Mouse (Mus musculus): ENCODE data around the gene Fmn2. TPM values are rescaled to one million over a fixed set of nuclear protein-coding genes. Genes with fewer than 3 reads are reported as not detected.

Gene Fmn2
- total RNA-seq (2022): 1 to 10 TPM; 5.9 to 6.7 (median 6.5) TPM

DNA sequence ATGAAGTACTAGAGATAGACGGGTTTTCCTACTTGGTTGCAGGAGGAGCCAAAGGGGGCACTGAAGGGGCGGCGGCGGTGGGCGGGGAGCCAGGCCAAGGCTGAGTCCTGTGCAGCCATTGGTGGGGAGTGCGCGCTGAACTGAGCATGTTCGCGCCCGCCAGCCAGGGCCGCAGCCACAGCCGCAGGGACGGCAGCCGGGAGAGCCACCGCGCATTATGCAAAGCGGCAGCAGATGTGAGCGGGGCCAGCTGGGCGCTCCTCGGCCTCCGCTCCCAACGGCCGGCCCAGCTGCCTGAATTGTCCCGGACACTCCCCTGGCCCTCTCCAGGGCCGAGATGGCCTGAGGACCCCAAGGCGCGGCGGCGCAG lies at the start of gene Fmn2:
Fmn2 (plus strand) TSS at position 165 of the 370 bp plus-strand sequence.
- peak; percentile 34 for DNase-seq

DNA sequence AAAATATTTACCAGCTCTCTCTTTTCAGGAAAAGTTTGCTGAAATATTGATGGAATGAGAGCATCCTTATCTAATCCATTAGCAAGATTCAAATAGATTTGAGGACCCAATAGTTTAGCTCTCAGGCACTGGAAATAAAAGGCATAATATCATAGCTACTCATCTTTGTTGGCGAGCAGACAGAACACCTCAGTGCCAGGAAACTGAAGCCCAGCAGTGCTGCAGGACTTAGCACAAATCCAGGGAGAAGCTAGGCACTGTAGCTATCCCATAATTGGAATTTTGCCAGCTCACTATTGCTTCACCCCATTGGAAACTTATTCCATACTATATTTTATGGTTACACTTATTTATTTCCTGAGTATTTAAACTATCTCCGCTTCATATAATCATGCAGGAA lies 46.5 kb upstream of the Fmn2 start:
- no peak for DNase-seq

DNA sequence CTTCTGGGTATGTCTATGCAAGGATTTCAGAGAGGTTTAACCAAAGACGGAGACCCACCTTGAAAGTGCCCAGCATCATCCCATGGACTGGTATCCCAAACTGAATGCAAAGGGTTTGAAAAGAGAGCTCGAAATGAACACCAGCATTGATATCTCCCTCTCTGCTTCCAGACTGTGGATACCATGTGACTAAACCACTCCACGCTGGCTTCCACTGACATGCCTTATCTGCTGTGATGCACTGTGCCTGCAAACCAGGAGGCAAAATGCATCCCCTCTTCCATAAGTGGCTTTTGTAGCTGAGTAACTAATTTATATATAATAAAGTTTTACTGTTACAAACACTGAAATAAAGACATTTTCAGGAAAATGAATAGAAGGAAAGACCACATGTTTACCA lies 36.2 kb upstream of the Fmn2 start:
- no peak for DNase-seq

DNA sequence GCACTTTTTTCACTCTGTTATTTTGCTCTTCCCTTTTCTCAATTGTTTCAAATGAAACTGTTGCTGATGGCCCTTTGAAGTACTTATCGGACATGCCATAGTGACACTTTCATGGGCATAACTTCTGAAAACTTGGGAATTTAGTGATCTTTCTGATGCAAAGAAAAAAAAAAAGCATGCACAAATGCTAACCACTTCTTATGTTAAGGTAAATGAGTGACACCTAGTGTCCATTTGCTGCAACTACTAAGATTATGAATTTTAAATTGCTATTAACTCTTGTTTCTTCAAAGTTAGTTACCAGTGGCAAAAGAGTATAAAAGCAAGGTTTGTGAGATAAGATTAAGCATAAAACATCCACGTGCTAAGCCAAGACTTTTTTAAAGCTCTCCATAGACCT lies 35.4 kb upstream of the Fmn2 start:
- no peak for DNase-seq

DNA sequence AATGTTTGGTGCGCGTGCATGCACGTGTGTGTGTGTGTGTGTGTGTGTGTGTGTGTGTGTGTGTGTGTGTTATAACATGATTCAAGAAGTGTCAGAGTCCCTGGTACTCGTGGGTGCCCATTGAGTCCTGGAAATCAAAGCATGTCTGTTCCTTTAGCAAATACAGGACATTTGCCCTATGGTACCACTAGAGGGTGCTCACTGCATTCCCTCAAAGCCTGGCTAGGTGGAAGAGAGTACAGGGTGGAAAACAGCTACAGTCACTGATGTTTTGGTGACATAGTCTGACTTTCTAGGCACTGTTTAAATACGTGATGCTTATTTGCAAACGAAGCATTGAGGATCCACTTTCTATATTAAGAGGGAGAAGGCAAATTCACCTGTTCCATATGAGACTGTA lies 31.9 kb upstream of the Fmn2 start:
- no peak for DNase-seq

DNA sequence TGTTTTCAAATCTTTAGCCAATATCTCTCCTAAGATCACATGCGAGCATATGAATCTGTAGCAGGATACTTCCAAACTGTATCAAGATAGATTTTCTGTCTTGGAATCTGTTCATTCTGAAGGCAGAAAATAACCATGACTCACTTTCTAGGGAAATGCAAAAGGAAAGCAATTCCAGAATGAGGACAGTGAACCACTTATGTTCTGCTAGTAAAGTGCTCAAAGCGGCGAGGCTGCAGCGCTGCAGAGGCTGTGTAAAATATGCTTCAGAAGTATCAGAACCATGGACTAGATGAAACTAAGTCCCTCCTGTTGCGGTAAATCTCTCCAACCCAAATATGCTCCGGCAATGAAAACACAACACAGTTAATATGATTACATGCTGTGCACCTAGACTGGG lies 19.1 kb upstream of the Fmn2 start:
- DNase-seq: no peak

DNA sequence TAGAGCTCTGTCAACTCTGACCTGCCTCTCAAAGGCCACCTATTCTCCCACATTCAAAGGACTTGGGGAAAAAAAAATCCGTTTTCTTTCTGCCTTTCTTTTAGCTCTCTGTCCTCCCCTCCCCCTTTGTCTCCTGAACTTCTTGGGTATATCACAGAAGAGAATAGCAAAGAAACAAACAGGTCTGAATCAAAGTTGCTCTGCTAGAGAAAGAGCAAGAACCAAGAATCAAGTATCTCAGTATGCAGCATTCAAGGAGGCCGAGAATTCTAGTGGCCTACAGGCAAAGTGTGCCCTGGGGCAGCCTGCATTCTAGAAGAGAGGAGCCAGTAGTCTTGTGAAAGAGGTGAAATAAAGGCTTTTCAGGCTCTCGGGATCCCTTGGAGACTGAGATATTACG lies 1.6 kb upstream of the Fmn2 start:
- DNase-seq: no peak

DNA sequence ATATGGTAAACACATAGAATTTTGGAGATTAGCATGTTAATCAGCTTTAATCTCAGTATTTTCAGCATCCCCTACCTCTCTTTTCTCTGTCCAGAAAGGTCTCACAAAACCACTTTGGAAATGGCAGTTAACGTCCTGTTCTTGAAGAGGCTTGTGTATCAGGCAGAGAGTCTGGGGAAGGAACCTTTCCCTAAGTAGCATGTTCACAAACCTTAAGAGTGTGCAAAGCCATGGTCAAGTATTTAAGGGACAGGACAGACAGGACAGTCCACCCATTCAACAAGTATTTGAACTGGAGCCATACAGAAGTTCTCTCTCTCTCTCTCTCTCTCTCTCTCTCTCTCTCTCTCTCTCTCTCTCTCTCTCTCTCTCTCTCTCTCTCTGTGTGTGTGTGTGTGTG lies 614 bp upstream of the Fmn2 start:
- DNase-seq: no peak

DNA sequence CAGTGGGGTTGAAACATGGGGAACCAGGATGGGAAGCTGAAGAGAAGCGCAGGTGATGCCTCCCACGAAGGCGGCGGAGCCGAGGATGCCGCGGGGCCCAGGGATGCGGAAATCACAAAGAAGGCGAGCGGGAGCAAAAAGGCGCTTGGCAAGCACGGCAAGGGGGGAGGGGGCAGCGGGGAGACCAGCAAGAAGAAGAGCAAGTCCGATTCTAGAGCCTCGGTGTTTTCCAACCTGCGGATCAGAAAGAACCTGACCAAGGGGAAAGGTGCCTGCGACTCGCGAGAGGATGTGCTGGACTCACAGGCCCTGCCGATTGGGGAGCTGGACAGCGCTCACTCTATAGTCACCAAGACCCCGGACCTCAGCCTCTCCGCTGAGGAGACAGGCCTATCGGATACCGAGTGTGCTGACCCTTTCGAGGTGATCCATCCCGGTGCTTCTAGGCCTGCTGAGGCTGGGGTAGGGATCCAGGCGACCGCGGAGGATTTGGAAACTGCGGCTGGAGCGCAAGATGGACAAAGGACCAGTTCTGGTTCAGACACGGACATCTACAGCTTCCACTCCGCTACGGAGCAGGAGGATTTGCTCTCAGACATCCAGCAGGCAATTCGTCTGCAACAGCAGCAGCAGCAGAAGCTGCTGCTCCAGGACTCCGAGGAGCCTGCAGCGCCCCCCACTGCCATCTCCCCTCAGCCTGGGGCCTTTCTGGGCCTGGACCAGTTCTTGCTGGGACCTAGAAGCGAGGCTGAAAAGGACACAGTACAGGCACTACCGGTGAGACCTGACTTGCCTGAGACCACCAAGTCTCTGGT lies 613 bp downstream of the Fmn2 start:
- no peak for DNase-seq

DNA sequence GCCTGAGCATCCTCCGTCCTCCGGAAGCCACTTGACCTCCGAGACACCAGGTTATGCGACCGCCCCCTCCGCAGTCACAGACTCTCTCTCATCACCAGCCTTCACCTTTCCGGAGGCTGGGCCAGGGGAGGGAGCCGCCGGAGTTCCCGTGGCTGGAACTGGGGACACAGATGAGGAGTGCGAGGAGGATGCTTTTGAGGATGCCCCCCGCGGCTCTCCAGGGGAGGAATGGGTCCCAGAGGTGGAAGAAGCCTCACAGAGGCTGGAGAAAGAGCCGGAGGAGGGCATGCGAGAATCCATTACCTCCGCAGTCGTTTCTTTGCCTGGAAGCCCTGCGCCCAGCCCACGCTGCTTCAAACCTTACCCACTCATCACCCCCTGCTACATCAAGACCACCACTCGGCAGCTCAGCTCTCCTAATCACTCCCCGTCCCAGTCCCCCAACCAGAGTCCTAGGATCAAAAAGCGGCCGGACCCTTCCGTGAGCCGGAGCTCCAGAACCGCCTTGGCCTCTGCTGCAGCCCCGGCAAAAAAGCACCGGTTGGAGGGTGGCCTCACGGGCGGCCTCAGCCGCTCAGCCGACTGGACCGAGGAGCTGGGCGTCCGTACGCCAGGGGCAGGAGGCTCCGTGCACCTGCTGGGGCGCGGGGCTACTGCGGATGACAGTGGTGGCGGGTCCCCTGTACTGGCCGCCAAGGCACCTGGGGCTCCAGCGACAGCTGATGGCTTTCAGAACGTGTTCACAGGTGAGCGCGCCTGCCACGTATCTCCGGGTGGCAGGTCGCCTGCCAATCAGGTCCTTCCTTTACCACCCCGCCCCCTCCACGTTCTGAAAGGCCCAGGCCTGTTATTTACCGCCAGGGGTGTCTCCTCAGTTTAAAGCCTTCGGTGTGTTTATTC lies 1.5 kb downstream of the Fmn2 start:
- no peak for DNase-seq

DNA sequence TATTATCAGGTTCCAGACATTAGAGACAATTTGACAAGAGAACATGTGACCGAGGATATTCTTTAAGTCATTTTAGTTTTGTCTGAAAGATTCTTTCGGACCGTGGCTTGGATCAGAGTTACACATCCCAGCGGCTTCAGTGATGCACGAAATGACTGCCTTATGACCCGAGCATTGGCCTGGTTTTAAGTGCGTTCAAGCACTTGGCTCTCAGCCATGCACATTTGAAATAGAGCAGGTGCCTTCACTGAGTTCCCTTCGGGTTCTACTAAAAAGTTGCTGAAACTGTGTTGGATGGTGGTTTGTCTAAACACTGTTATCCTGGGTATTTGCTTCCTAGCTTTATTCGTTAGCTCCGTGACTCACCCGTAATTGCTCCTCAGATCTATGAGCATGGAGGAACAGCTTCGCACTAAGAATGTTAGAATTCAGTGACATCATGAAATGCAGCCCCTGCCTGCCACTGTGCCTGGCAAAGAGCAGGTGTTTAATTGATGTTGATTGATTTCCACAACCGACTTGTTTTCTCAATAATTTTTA lies 7.0 kb downstream of the Fmn2 start:
- DNase-seq: no peak

DNA sequence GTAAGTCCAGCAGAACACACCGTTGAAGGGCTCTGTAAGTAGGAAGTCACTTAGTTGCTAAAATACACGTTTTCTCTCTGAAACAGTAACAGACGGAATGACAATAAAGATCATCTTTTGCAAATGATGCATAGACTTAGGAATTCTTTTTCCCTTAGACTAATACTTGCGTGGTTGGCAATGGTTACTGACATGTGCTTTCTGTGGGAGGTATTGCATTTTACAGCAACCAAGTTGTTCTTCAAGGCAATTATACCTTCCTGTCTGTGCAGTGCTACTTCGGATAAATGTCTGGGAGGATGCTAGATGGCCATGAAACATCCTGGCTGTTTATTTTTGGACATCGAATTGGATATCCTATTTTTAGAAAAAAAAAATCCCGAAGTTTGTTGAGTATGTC lies 11.8 kb downstream of the Fmn2 start:
- no peak for DNase-seq

DNA sequence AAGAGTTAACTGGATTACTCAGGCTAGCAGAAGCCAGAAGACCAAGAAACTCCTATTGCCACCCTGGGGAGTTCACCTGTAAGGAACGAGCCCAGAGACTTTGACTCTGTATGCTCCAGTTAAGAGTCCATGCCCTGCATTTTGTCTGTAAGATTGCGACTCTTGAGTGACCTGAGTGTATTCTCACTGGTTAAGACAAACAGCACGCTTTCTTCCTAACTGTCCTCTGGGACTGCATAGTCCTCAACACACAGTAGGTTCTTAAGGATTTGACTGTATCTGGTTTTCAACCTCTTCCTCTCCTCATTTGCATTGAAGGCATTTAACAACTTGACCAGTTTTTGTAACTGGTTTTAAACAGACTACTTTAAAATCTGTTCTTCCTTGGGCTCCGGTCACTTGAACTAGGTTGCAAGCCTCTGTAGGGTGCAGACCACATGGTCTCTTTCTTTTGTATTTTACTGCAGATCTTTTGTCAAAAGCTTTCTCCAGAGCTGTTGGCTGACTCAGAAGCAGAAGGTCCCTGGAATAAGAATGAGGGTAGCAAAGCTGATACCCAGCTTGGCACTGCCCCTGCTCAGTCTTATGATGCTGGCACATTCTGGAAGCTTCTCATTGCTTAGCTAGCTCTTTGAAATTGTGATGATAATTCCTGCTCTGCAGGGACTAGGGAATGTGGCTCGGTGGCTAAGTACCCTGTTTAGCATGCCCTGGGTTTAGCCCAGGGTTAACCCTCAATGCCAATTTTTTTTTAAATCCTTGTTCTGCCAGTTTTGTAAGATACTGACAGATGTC lies 20.5 kb downstream of the Fmn2 start:
- no peak for DNase-seq

DNA sequence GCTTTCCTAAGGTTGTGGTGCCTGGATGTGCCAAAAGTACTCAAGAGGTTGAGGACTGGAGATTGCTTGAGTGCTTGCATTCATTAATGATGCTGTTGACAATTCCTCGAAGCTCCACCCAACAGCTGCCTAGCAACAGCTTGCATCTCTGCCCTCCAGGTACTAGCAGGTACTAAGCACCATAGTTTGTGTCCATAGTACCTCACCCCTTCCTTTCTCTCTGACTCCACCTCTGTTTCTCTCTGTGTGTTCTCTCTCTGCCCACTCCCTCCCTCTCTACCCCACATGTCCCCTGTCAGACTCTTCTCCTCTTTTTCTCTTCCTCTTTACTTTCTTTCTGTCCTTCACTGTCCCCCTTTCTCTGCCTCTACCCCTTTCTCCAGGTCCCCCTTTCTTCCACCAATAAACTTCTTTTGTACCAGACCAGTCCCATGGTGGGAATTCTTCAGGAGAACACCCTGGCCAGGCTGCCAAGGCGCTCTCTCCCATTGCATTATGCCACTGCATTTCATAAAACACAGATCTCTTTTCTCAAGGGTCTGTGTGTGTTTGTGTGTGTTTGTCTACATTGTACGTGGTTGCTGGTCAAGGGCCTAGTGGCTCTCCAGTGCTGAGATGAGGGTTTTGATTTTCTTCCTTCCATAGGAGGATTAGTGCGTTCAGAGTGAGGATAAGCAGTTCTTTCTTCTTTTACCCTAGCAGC lies 21.3 kb downstream of the Fmn2 start:
- DNase-seq: no peak

DNA sequence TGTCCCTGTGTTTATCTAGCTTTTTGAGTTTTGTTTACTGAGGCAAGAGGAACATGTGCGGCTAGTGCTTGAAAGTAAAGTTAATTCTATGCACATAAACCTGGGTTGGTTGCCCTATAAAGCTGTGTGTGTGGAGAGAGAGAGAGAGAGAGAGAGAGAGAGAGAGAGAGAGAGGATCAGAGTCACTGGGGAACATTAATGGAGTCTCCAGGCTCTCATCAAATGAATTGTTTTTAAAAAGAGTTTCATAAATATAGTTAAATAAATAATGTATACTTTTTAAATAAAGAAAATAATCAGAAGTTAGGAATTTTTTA lies 21.8 kb downstream of the Fmn2 start:
- DNase-seq: no peak

DNA sequence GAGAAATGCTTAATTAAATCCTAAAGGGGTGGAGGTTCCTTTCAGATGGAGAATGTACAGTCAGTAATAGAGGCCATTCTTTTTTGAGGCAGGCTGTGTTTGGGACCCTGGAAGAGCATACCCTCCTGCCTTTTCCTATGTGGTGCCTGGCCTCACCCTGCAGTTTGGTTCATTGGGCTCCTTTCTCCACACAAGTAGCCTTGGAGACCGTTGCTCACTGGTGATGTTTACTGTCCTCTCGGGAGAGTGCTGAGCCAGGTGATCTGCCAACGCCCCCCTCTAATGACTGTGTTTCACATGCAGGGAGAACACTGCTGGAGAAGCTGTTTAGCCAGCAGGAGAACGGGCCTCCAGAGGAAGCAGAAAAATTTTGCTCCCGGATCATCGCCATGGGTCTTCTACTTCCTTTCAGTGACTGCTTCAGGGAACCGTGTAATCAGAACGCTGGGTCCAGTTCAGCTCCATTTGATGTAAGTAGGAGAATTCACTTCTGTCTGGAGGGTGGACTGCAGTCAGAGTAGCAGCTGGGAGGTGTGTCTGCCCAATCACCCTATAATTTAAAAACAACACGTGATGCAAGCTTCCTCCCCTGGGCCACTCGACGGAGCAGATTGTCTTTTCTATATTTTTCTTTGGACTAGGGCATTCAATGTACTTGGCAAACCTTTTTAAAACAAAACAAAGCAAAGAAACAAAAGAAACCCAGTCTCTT lies 35.3 kb downstream of the Fmn2 start:
- no peak for DNase-seq

DNA sequence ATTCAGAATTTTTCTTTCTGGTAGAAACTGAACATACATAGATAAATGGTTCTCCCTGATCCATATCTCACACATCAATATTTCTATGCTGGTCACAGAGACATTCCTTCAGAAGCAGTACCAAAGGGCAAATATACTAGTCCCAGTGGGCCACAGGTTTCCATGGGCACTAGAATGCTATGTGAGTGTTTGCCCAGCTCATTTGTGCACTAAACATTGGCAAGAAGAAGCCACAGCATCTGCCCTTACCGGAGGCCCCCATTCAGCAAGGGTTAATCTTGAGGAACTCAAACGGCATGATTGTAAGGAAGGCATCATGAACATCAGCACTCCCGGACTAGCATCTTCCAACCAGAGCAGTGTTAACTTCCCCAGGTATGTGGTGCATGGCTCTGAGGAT lies 35.9 kb downstream of the Fmn2 start:
- DNase-seq: no peak

DNA sequence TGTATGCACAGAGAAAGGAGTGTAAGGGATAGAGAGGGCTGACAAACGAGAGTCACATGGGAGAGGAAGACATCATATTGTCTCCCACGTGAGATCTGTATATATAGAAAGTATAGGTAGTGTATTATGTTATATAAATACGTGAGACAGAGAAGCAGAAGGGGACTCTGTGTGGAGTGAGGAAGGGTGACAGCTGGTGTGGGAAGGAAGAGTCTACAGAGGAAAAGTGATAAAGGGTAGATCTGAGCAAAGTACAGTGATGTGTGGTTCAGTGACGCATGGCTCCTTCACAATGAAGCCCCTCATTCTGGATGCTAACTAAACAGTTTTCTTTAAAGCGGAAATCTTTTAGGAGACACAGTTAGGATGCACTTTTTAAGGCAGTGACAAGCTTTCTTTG lies 46.7 kb downstream of the Fmn2 start:
- DNase-seq: no peak

DNA sequence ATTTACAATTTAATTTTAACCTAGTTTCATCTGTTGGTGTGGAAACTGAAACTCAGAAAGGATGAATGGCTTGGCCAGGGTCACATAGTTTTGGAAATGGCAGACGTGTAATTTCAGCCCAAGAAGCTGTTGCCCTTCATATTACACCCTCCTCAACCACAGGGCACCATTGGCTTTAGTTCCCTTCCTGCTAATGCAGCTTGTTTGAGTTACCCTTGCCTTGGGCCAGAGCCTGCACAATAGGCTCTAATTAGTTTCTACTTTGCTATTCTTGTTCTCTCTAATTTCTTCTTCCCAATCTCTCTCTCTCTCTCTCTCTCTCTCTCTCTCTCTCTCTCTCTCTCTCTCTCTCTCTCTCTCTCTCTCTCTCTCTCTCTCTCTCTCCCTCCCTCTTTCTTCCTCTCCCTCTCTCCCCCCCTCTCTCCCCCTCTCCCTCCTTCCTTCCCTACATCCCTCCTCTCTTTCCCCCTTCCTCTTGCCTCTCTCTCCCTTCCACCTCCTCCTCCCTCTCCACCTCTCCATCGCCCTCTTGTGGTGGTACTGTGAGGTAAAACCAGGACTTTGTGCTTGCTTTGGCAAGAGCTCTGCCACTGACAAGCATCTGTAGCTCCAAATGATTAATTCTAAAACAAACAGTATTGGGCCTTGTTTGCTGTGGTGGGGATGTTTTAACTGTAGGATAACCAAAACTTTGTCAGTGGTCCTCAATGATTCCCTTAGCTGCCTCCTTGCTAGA lies 51.8 kb downstream of the Fmn2 start:
- DNase-seq: no peak

DNA sequence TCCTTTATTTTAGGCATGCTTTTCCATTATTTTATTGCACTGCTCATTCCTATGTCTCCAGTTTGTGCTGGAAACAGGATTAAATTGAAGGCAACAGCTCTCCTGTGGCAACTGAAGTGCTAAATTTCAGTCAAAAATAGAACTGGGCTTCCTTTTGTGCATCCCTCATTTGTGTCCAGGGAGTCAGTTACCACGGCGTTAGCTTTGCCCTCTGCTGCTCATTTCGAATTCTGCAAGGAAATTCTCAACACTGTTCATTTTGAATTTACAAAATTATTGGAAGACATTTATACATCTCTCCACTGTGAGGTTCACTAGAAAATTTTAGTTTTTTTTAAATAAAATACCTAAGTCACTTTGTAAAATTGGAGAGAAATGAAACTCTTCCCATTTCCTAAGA lies 53.8 kb downstream of the Fmn2 start:
- no peak for DNase-seq

DNA sequence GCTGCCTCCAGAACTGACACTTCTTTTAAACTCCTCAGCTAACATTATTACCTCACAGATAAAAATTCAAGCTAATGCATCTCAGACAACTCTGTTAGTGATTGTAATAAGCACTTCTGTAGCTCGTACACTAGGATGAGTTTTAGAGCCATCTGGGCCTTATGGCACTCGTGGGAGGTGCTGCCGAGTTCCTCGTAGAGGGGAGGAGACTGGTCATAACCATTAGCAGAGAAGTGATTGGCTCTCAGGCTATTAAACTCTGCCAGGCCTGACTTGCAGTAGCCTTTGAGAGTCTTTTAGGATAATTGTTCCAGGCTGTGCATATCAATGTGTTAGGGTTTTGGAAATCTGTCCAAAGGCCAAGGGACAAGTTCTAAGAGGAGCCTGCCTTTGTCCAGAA lies 55.6 kb downstream of the Fmn2 start:
- DNase-seq: no peak
